Comparison of ENCODE assay signal across 14 mouse cellular contexts in the genomic region with DNA sequence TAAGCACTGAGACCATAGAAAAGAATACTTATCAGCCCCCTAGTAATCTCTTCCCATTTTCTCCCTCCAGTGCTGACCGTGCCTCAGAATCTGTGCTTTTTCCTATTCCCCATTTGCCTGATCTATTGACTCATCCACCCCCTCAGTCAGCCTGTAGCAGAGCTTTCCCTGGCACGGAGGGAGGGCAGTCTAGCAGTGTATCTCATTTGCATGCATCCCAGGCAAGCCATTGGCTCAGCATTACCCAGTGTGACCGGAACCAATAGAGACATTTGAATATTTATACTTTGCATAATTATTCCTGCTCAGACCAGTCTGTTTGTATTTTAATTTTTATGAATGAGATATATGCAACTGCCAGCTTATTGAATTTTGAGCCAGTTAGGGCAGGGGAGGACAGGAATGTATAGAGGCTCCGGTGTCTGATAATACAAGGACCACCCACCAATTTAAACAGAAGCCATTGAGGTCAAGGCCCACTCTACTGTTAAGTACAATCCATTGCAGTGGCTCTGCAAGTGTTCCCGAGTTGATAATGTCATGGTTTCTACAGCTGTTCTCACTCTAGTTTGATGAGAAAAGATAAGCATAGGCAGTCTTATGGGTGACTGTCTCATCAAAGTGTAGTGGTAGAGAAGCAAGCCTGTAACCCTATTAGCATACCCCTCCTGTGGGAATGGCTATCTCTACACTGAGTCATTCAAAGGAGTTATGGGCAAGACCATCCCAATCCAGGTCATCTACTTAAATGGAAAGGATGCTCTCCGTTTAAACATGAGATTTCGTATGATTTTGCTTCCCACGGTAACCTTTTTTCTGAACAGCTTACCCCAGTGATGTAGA.
DNase-seq lines count a peak whose midpoint lies in the region; ATAC-seq lines count a peak whose summit lies in the region.
"Had no signal": no experiment of that assay in that cellular context is flagged by ENCODE, and none has a peak within 500 bp of the region (broad histone marks: within the 10 kb centered on the region; RNA-seq: fewer than 3 reads in every experiment).

No protein-coding gene starts in this region.

- ATAC-seq in forebrain, embryonic 15.5 days (replicated peaks): peak; percentile 94
- ATAC-seq in forebrain, embryonic 11.5 days (replicated peaks; ENCODE audit: low FRiP score): no peak
- peak; percentile 96 for ATAC-seq in midbrain, embryonic 12.5 days (ENCODE audit: low FRiP score, low read depth)

- H3K4me2 ChIP-seq in forebrain, embryonic 15.5 days (replicated peaks): no peak overlapping the region
- no peak overlapping the region for H3K4me2 ChIP-seq in forebrain, embryonic 11.5 days (ENCODE audit: low read depth, low read length, severe bottlenecking)
- H3K4me2 ChIP-seq in midbrain, embryonic 12.5 days (replicated peaks): no peak overlapping the region
- H3K4me2 ChIP-seq: limb, embryonic 12.5 days had no signal

- WGBS in forebrain, embryonic 15.5 days: 61% methylated on average over 8 of the region's 8 CpGs
- WGBS in forebrain, embryonic 11.5 days: 79% methylated on average over 8 of the region's 8 CpGs
- 69% methylated on average over 8 of the region's 8 CpGs for WGBS in midbrain, embryonic 12.5 days

- peaks cover 9% of the 10 kb centered on the region for H3K4me1 ChIP-seq in forebrain, embryonic 15.5 days
- H3K4me1 ChIP-seq in forebrain, embryonic 11.5 days (replicated peaks; ENCODE audit: control insufficient read depth, insufficient read depth, low read length): no peaks in the 10 kb centered on the region
- no peaks in the 10 kb centered on the region for H3K4me1 ChIP-seq in midbrain, embryonic 12.5 days
- H3K4me1 ChIP-seq: limb, embryonic 12.5 days had no signal

- H3K9me3 ChIP-seq in forebrain, embryonic 15.5 days: no peaks in the 10 kb centered on the region
- H3K9me3 ChIP-seq in forebrain, embryonic 11.5 days (ENCODE audit: control insufficient read depth, low read length): no peaks in the 10 kb centered on the region
- no peaks in the 10 kb centered on the region for H3K9me3 ChIP-seq in midbrain, embryonic 12.5 days
- H3K9me3 ChIP-seq: limb, embryonic 12.5 days had no signal

- H3K27me3 ChIP-seq in forebrain, embryonic 15.5 days: no peaks in the 10 kb centered on the region
- H3K27me3 ChIP-seq in forebrain, embryonic 11.5 days (ENCODE audit: control insufficient read depth, insufficient read depth, low read length): no peaks in the 10 kb centered on the region
- H3K27me3 ChIP-seq in midbrain, embryonic 12.5 days: no peaks in the 10 kb centered on the region
- H3K27me3 ChIP-seq: limb, embryonic 12.5 days had no signal

- H3K36me3 ChIP-seq in forebrain, embryonic 15.5 days: no peaks in the 10 kb centered on the region
- no peaks in the 10 kb centered on the region for H3K36me3 ChIP-seq in forebrain, embryonic 11.5 days (ENCODE audit: control insufficient read depth, insufficient read depth, low read length)
- no peaks in the 10 kb centered on the region for H3K36me3 ChIP-seq in midbrain, embryonic 12.5 days
- H3K36me3 ChIP-seq: limb, embryonic 12.5 days had no signal

- no peak overlapping the region for H3K27ac ChIP-seq in forebrain, embryonic 15.5 days (replicated peaks)
- no peak overlapping the region for H3K27ac ChIP-seq in forebrain, embryonic 11.5 days (ENCODE audit: low read depth, low read length)
- no peak overlapping the region for H3K27ac ChIP-seq in midbrain, embryonic 12.5 days (replicated peaks)
- H3K27ac ChIP-seq: limb, embryonic 12.5 days had no signal

- H3K9ac ChIP-seq in forebrain, embryonic 15.5 days (replicated peaks): no peak overlapping the region
- H3K9ac ChIP-seq in forebrain, embryonic 11.5 days (ENCODE audit: low read length): no peak overlapping the region
- no peak overlapping the region for H3K9ac ChIP-seq in midbrain, embryonic 12.5 days (replicated peaks)
- H3K9ac ChIP-seq: limb, embryonic 12.5 days had no signal

- H3K4me3 ChIP-seq in forebrain, embryonic 15.5 days: no peak overlapping the region
- no peak overlapping the region for H3K4me3 ChIP-seq in forebrain, embryonic 11.5 days (ENCODE audit: low read depth, low read length)
- no peak overlapping the region for H3K4me3 ChIP-seq in midbrain, embryonic 12.5 days
- H3K4me3 ChIP-seq: erythroblast, embryonic 14.5 days; limb, embryonic 12.5 days had no signal

- no peak for DNase-seq in forebrain, embryonic 11.5 days (ENCODE audit: low spot score)
- DNase-seq in right cerebral cortex, postnatal 10 days (ENCODE audit: low spot score in 2 of 2): peak; percentile 31 to 33
- DNase-seq in right cerebral cortex, postnatal 36 days (ENCODE audit: low spot score in 2 of 2): no peak
- DNase-seq in right cerebral cortex, postnatal 4 days: peak; percentile 10
- DNase-seq in layer of hippocampus, adult 9-11 months: no peak
- DNase-seq in thymus, postnatal 36 days: no peak
- DNase-seq: kidney, adult 11 months; kidney, postnatal 25 days; lung, postnatal 4 days; thymus, postnatal 14 days had no signal

Comparison
In these comparisons a context has a peak if more than half of its experiments do, and no peak if none do; other contexts are left out.
1. DNase-seq: peak in right cerebral cortex, postnatal 10 days (2 of 2) and right cerebral cortex, postnatal 4 days (single experiment); none in forebrain, embryonic 11.5 days (single experiment), right cerebral cortex, postnatal 36 days (0 of 2), layer of hippocampus, adult 9-11 months (single experiment) and thymus, postnatal 36 days (0 of 2).